Mouse (Mus musculus): ENCODE results near the gene Chaf1a.

DNA sequence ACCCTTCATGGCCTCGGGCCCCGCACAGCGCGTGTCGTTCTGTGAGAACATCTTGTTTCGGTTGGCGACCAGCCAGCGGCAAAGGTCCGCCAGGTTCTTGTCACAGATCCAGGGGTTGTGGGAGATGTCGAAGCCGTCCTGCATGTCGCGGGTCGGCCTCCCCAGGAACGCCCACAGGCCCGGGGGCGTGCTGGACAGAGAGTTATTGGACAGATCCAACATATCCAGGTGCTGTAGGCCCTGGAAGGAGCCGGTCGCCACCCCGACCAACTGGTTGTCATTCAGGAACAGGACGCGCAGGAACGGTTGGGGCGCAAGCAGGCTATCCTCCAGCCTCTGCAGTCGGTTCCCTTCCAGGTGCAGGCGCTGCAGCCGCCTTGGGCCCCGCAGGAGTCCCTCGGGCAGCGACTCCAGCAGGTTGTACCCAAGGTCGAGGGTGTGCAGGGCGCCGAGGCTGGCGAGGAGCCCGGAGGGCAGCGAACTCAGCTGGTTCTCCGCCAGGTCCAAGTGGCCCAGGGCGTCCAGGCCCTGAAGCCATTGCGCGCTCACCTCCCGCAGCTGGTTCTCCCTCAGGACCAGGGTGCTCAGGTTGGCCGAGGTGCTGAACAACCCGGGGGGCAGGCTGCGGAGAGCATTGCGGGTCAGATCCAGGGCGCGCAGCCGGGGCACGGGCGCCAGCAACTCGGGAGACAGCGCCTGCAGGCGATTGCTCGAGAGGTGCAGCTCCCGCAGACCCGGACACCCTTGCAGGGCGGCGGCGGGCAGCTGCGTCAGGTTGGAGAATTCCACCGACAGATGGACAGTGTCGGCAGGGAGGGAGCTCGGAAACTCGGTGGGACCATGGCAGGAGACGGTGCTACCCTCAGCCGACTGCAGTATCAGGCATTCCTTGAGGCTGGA, 80.0 kb downstream of the Chaf1a start:
- TF ChIP-seq CTCF (IDR thresholded peaks at IDR 0.05; ENCODE audit: borderline replicate concordance, control insufficient read depth, extremely low read depth, insufficient read depth, low read length, poor library complexity) = no peak
- no peak for TF ChIP-seq POLR2A (IDR thresholded peaks at IDR 0.05; ENCODE audit: control insufficient read depth, extremely low read depth, insufficient read depth, low read length, poor library complexity)

Data from thymus, adult 2 months (tissue).